Mouse (Mus musculus) thymus, adult 2 months (tissue): ENCODE measurements around the gene Nabp1. TPM values are rescaled to one million over a fixed set of nuclear protein-coding genes. Genes with fewer than 3 reads are reported as not detected.

Source experiments
- DNase-seq: peaks from one replicate; pipeline ENCODE4 v3.0.0; 2021
- H3K27ac ChIP-seq: fragments of 200-500 bp; 2 replicates; pipeline ENCODE4 v1.5.1; 2012; ENCODE audit warnings: low read length, control low read depth; ENCODE audit not compliant: control insufficient read depth, insufficient read depth
- H3K27me3 ChIP-seq: fragments of 200-500 bp; 2 replicates; pipeline ENCODE4 v1.6.1; 2012; ENCODE audit warnings: mild to moderate bottlenecking, low read length, moderate library complexity, mixed read lengths; ENCODE audit not compliant: control insufficient read depth, insufficient read depth
- H3K36me3 ChIP-seq: fragments of 200-500 bp; 2 replicates; pipeline ENCODE4 v1.6.1; 2012; ENCODE audit warnings: mild to moderate bottlenecking, low read length, moderate library complexity; ENCODE audit not compliant: control insufficient read depth, insufficient read depth
- H3K4me1 ChIP-seq: fragments of 200-500 bp; replicated peaks from 2 replicates; pipeline ENCODE4 v1.6.1; 2012; ENCODE audit warnings: low read length; ENCODE audit not compliant: control insufficient read depth, insufficient read depth
- H3K4me3 ChIP-seq: fragments of 200-500 bp; 2 replicates; pipeline ENCODE4 v1.5.1; 2012; ENCODE audit warnings: mild to moderate bottlenecking, low read length, control low read depth, moderate library complexity; ENCODE audit not compliant: control insufficient read depth, insufficient read depth
- CTCF ChIP-seq: fragments of 200-500 bp; IDR thresholded peaks from 2 replicates; pipeline ENCODE4 v1.5.1; 2012; ENCODE audit warnings: mild to moderate bottlenecking, control low read depth, low read length, moderate library complexity, borderline replicate concordance; ENCODE audit not compliant: control insufficient read depth, poor library complexity, insufficient read depth; ENCODE audit errors: extremely low read depth
- POLR2A ChIP-seq: fragments of 200-500 bp; IDR thresholded peaks from 2 replicates; pipeline ENCODE4 v1.6.1; 2012; ENCODE audit warnings: mild to moderate bottlenecking, low read length, control low read depth, moderate library complexity; ENCODE audit not compliant: control insufficient read depth, poor library complexity, insufficient read depth; ENCODE audit errors: extremely low read depth
- WGBS: fragments of 180-500 bp; shearing (Covaris S2); methylation state at CpG from one replicate; pipeline ENCODE4 v1.1.7; 2018; 5-methylcytosine and 5-hydroxymethylcytosine counted together
- polyA plus RNA-seq: library from polyadenylated mRNA; depleted of rRNA; stranded (reverse); fragments of >200 nt; gene quantifications from 2 replicates; pipeline ENCODE4 v1.2.3, GENCODE M21; 2012

Gene Nabp1
- polyA plus RNA-seq, 1 experiment, result 96.7 TPM

GRCm38 (mm10) chr1:51476405-51476804 lies 1.8 kb downstream of the Nabp1 start:
- peaks cover 9% of the 10 kb centered on the region for H3K4me1 ChIP-seq
- H3K27me3 ChIP-seq, result no peaks in the 10 kb centered on the region
- H3K36me3 ChIP-seq, result peaks cover 34% of the 10 kb centered on the region
- DNase-seq, result no peak
- H3K4me3 ChIP-seq, result no peak overlapping the region
- whole genome bisulfite sequencing, result 10% methylated on average over 1 of the region's 1 CpGs
- no peak overlapping the region for H3K27ac ChIP-seq
- no peak for TF ChIP-seq POLR2A
- no peak for TF ChIP-seq CTCF

- WGBS, result 87% methylated on average over 2 of the region's 2 CpGs
Measured at GRCm38 (mm10) chr1:51468077-51468476, 10.1 kb downstream of the Nabp1 start.

GRCm38 (mm10) chr1:51467181-51467580 lies 11.0 kb downstream of the Nabp1 start:
- Histone ChIP-seq H3K36me3 (peaks cover 44% of the 10 kb centered on the region), H3K27me3 (no peaks in the 10 kb centered on the region), H3K27ac (no peak overlapping the region), H3K4me3 (no peak overlapping the region), H3K4me1 (peaks cover 2% of the 10 kb centered on the region; the same call in 1 of the 2 replicates)
- DNase-seq, result no peak
- TF ChIP-seq CTCF (no peak), POLR2A (no peak)
- 91% methylated on average over 5 of the region's 5 CpGs for WGBS

More at GRCm38 (mm10) chr1:51468077-51468476, 10.1 kb downstream of the Nabp1 start:
- Histone ChIP-seq H3K36me3 (peaks cover 52% of the 10 kb centered on the region), H3K27me3 (no peaks in the 10 kb centered on the region), H3K27ac (no peak overlapping the region), H3K4me3 (no peak overlapping the region), H3K4me1 (peaks cover 2% of the 10 kb centered on the region; the same call in 1 of the 2 replicates)
- TF ChIP-seq CTCF (no peak), POLR2A (no peak)
- no peak for DNase-seq

DNA sequence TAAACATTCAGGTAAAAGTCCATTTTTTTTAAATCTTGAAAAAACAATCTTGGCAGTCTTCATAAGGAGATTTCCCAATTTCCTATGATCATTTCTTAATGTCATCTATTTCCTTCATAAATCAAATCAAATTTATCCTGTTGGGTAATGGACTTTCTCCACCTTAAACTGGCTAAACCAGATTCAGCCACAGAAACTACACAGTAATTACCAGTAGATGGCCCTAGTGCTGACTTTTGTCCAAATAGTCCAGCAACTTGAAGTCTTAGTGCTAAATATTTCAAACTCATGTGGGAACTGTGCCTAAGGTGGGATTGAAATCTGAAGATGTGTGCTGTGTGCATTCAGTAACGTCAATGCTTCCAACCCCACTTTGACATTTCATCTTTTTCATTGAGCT lies 11.8 kb downstream of the Nabp1 start:
- no peak for DNase-seq
- 6% methylated on average over 1 of the region's 1 CpGs for WGBS
- no peak for TF ChIP-seq CTCF
- Histone ChIP-seq H3K27ac (no peak overlapping the region; the same call in 1 of the 2 replicates), H3K27me3 (no peaks in the 10 kb centered on the region), H3K4me1 (no peaks in the 10 kb centered on the region; the same call in 1 of the 2 replicates), H3K4me3 (no peak overlapping the region), H3K36me3 (peaks cover 37% of the 10 kb centered on the region)

DNA sequence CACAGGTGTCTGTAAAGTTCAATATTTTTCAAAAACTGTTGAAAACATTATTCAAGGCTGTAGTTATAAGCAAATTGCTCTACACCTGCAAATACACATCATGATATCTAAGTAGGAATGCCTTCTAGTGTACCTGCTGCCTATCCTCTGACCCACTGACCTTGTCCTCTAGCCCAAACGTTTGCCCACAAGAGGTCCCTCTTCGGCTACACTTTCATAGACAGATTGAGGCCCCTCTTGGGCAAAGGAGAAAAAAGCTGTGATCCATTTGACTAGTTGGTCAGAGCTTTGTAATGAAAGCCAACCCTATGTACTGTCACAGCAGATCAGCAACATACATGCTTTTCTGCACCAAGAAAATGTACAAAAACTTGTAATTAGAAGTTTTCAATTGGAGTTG lies 12.9 kb downstream of the Nabp1 start:
- Histone ChIP-seq H3K4me3 (no peak overlapping the region), H3K4me1 (no peaks in the 10 kb centered on the region; the same call in 1 of the 2 replicates), H3K27ac (no peak overlapping the region), H3K27me3 (no peaks in the 10 kb centered on the region), H3K36me3 (peaks cover 26% of the 10 kb centered on the region)
- 36% methylated on average over 2 of the region's 2 CpGs for WGBS
- peak; percentile 30 for DNase-seq
- TF ChIP-seq POLR2A (no peak), CTCF (no peak)

GRCm38 (mm10) chr1:51463038-51463437 lies 15.2 kb downstream of the Nabp1 start:
- H3K4me3 ChIP-seq, result no peak overlapping the region
- peaks cover 4% of the 10 kb centered on the region for H3K36me3 ChIP-seq
- peaks cover 4% of the 10 kb centered on the region for H3K4me1 ChIP-seq
- H3K27ac ChIP-seq, result no peak overlapping the region
- TF ChIP-seq CTCF (no peak), POLR2A (no peak)
- no peaks in the 10 kb centered on the region for H3K27me3 ChIP-seq
- WGBS, result 96% methylated on average over 5 of the region's 5 CpGs
- DNase-seq, result no peak

DNA sequence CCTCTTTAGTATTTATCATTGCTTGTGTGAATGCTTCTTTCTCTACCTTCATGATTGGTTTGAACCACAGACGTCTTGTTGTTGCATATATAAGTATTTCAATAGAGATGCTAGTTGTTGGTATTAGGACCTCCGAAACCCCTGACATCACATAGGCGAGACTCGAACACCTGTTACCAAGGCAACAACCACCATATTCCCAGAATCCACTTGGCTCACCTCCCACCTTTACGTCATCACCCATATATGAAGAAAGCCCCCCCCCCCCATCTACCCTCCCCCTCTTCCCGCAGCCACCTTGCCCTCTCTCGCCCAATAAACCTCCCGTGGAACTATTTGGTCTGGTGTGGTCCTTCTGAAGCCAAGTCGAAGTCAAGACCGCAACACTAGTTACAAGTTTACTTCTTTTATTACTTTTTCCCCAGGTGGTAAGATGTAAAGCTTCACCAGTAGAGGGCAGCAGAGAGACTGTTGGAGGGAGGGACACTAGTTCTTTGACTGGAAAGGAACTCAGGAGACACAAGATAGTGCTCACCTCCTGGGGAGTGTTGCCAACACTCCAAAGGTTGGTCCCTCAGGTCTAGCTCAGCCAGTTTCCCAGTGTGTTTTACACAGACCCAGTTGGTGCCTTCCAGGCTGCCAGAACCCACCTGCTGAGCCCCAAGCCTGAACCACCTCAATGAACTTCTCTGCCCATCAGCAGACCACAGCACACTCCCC lies 19.3 kb downstream of the Nabp1 start:
- 52% methylated on average over 10 of the region's 10 CpGs for WGBS

More for the DNA sequence above, 19.3 kb downstream of the Nabp1 start:
- no peak overlapping the region for H3K4me3 ChIP-seq
- no peak for TF ChIP-seq POLR2A
- TF ChIP-seq CTCF, result 0 out of 2 replicates have a peak, but pooled peaks have one; percentile 17
- no peak overlapping the region for H3K27ac ChIP-seq
- peak; percentile 75 for DNase-seq
- peaks cover 8% of the 10 kb centered on the region for H3K4me1 ChIP-seq
- H3K27me3 ChIP-seq, result no peaks in the 10 kb centered on the region
- H3K36me3 ChIP-seq, result no peaks in the 10 kb centered on the region
